Mouse (Mus musculus) ES-Bruce4 (cell line): ENCODE results near the gene Vdr. TPM values are rescaled to one million over a fixed set of nuclear protein-coding genes. Genes with fewer than 3 reads are reported as not detected.

ENCODE experiments used
- H3K27ac ChIP-seq: 2 replicates; pipeline ENCODE4 v1.5.1; 2012; ENCODE audit warnings: low read length, inconsistent platforms; ENCODE audit not compliant: insufficient read depth
- H3K27me3 ChIP-seq: 2 replicates; pipeline ENCODE4 v1.6.1; 2012; ENCODE audit warnings: mild to moderate bottlenecking, low read length, inconsistent platforms; ENCODE audit not compliant: control insufficient read depth, poor library complexity, insufficient read depth, severe bottlenecking
- H3K36me3 ChIP-seq: 2 replicates; pipeline ENCODE4 v1.6.1; 2012; ENCODE audit warnings: inconsistent platforms, mild to moderate bottlenecking, low read length, moderate library complexity; ENCODE audit not compliant: control insufficient read depth, poor library complexity, insufficient read depth, severe bottlenecking
- H3K4me1 ChIP-seq: one replicate; pipeline ENCODE4 v1.8.1; 2011; ENCODE audit warnings: low read length; ENCODE audit not compliant: control insufficient read depth, insufficient read depth
- H3K4me3 ChIP-seq: 2 replicates; pipeline ENCODE4 v1.5.1; 2011; ENCODE audit warnings: low read depth, mild to moderate bottlenecking, low read length
- H3K9ac ChIP-seq: 2 replicates; pipeline ENCODE4 v1.6.1; 2012; ENCODE audit warnings: low read depth, mild to moderate bottlenecking, inconsistent platforms; ENCODE audit not compliant: poor library complexity, severe bottlenecking
- H3K9me3 ChIP-seq: replicated peaks from 2 replicates; pipeline ENCODE4 v1.6.1; 2012; ENCODE audit warnings: mild to moderate bottlenecking, low read length, inconsistent platforms; ENCODE audit not compliant: control insufficient read depth, poor library complexity, insufficient read depth, severe bottlenecking
- CTCF ChIP-seq: IDR thresholded peaks from one replicate; pipeline ENCODE4 v1.8.1; 2011; ENCODE audit warnings: low read depth, low read length
- EP300 ChIP-seq: IDR thresholded peaks from 2 replicates; pipeline ENCODE4 v1.6.1; 2011; ENCODE audit warnings: low read depth, low read length; ENCODE audit not compliant: insufficient read depth
- POLR2A ChIP-seq: IDR thresholded peaks from one replicate; pipeline ENCODE4 v1.8.1; 2011; ENCODE audit warnings: low read length; ENCODE audit not compliant: insufficient read depth
- polyA plus RNA-seq: library from polyadenylated mRNA; stranded (reverse); fragments of >200 nt; gene quantifications from 2 replicates; pipeline ENCODE4 v1.2.4, GENCODE M21; 2011; ENCODE audit warnings: low read depth; ENCODE audit not compliant: missing spikeins, insufficient read depth, insufficient read length

The Vdr gene
- polyA plus RNA-seq, 1 experiment = 1.6 TPM

GRCm38 (mm10) chr15:97837491-97838061, 72.9 kb downstream of the Vdr start:
- Histone ChIP-seq H3K9ac (no peak overlapping the region), H3K36me3 (no peaks in the 10 kb centered on the region), H3K4me1 (peaks cover 1% of the 10 kb centered on the region), H3K27me3 (no peaks in the 10 kb centered on the region), H3K27ac (no peak overlapping the region), H3K9me3 (no peaks in the 10 kb centered on the region), H3K4me3 (no peak overlapping the region)
- TF ChIP-seq CTCF = no peak
- TF ChIP-seq EP300 = no peak
- no peak for TF ChIP-seq POLR2A

- Histone ChIP-seq H3K27me3 (no peaks in the 10 kb centered on the region), H3K9ac (no peak overlapping the region), H3K27ac (no peak overlapping the region), H3K9me3 (no peaks in the 10 kb centered on the region), H3K4me3 (no peak overlapping the region), H3K4me1 (peaks cover 1% of the 10 kb centered on the region), H3K36me3 (no peaks in the 10 kb centered on the region)
- no peak for TF ChIP-seq EP300
- no peak for TF ChIP-seq POLR2A
- TF ChIP-seq CTCF = no peak
These were observed 73.6 kb downstream of the Vdr start for GRCm38 (mm10) chr15:97836894-97837247.

GRCm38 (mm10) chr15:97836153-97836893, 74.1 kb downstream of the Vdr start:
- H3K27me3 ChIP-seq = no peaks in the 10 kb centered on the region
- no peaks in the 10 kb centered on the region for H3K9me3 ChIP-seq
- peaks cover 1% of the 10 kb centered on the region for H3K4me1 ChIP-seq
- H3K9ac ChIP-seq = no peak overlapping the region
- H3K27ac ChIP-seq = no peak overlapping the region
- no peak overlapping the region for H3K4me3 ChIP-seq
- no peaks in the 10 kb centered on the region for H3K36me3 ChIP-seq
- TF ChIP-seq POLR2A (no peak), CTCF (no peak), EP300 (no peak)

DNA sequence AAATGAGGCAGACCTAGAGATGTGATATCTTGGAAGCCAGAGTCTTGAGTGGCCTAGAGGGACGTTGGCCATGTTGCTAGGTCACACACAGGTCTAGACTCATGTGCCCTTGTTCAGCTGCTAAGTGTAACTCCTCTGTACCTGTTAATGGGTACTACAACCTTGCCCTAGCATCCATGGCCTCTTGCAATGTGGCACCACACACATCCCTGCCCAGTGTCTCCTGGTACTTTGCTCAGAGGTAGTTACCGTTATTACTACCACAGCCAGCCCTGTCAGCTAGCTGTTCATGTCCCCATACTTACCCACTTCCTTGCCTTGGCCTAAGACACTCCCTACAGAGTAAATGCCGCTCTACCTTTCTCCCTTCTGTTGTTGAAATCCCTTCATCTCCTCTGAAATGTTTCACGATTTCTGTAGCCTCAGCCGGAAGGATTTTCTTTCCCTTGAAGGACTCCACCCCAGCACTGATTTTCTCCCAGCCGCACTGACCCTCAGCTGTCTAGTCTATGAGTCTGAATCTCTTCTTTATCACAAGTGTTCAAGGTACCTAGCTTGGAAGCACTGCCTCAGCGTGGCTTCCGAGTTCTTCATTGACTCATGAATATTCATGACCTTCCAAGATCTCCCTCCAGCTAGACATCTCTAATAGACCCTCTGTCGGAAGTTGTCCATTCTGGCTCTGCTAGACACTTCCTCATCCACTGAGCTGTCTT, 77.5 kb downstream of the Vdr start:
- no peak overlapping the region for H3K4me3 ChIP-seq
- H3K9me3 ChIP-seq = no peaks in the 10 kb centered on the region
- H3K4me1 ChIP-seq = no peaks in the 10 kb centered on the region
- no peak overlapping the region for H3K27ac ChIP-seq
- no peak overlapping the region for H3K9ac ChIP-seq
- no peaks in the 10 kb centered on the region for H3K36me3 ChIP-seq
- peaks cover 6% of the 10 kb centered on the region; the same call in 1 of the 2 replicates for H3K27me3 ChIP-seq
- no peak for TF ChIP-seq CTCF
- no peak for TF ChIP-seq POLR2A
- no peak for TF ChIP-seq EP300

DNA sequence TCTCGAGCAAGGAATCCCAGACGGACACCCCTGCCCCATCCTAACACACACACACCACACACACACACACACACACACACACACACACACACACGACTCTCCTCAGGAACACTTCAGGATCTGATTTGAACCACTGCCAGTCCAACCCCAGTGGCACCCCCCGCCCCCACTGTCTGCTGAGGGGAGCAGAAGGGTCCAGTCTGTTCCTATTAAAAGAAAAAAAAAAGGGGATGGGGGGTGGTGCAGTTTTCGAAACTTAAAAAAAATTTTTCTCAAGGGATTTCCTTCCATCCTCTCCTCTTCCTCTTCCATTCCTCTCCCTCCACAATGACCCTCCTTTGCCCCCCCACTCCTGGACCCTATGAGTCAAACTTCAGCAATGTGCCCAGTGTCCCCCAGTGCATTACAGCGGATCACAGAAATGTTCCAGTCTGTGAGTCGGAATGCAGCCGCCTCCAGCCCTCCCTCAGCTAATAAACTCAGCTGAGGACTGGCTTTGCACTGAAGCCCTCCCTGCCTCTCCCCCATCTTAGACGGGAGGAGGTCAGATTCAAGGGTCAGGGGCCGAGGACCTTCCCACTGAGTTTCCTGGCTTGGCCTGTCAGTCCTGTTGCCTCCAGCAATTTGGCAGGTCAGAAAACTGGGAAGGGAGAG, 78.3 kb downstream of the Vdr start:
- Histone ChIP-seq H3K9me3 (no peaks in the 10 kb centered on the region), H3K27me3 (peaks cover 6% of the 10 kb centered on the region; the same call in 1 of the 2 replicates), H3K27ac (no peak overlapping the region), H3K36me3 (no peaks in the 10 kb centered on the region), H3K9ac (peak overlapping the region; percentile 84), H3K4me3 (peak overlapping the region; percentile 69), H3K4me1 (no peaks in the 10 kb centered on the region)
- no peak for TF ChIP-seq POLR2A
- TF ChIP-seq CTCF = no peak
- no peak for TF ChIP-seq EP300
